Mouse (Mus musculus): Measurements from ENCODE around the gene Gm4756. TPM values are rescaled to one million over a fixed set of nuclear protein-coding genes. Genes with fewer than 3 reads are reported as not detected.
"Not testable (repeated sequence)": the region's sequence is repeated elsewhere in the genome, so short reads cannot be mapped to it uniquely, and the experiment has no call there.

The Gm4756 gene
- 5.1 and 10.6 TPM in 2 replicates for polyA plus RNA-seq (2011; ENCODE audit: insufficient read depth, insufficient read length, low read depth, missing spikeins)

- peak within 1 kb of the TSS; percentile 65 for H3K9ac ChIP-seq (ENCODE audit: low read depth, poor library complexity, severe bottlenecking)
- H3K4me3 ChIP-seq (ENCODE audit: low read depth, low read length), result peak within 1 kb of the TSS; percentile 19; the same call in 1 of the 2 replicates
- H3K4me1 ChIP-seq (ENCODE audit: control insufficient read depth, insufficient read depth, low read length), result peaks cover 2% of the 10 kb centered on the region
- peaks cover 34% of the 10 kb centered on the region for H3K9me3 ChIP-seq (replicated peaks; ENCODE audit: control insufficient read depth, insufficient read depth, low read length, poor library complexity, severe bottlenecking)
- peak within 1 kb of the TSS; percentile 100 for H3K27ac ChIP-seq (ENCODE audit: insufficient read depth, low read length)
- H3K36me3 ChIP-seq (ENCODE audit: control insufficient read depth, insufficient read depth, low read length, poor library complexity, severe bottlenecking), result peaks cover 17% of the 10 kb centered on the region; the same call in 1 of the 2 replicates
- H3K27me3 ChIP-seq (ENCODE audit: control insufficient read depth, insufficient read depth, low read length, poor library complexity, severe bottlenecking), result no peaks in the 10 kb centered on the region
- TF ChIP-seq EP300 (IDR thresholded peaks at IDR 0.05; ENCODE audit: insufficient read depth, low read depth, low read length) (peak; percentile 98), CTCF (IDR thresholded peaks at IDR 0.05; ENCODE audit: low read depth, low read length) (no peak)
Observed at GRCm38 (mm10) chr12:72649611-72650330, at the start of gene Gm4756. Gm4756 (minus strand) TSS chr12:72649661.

GRCm38 (mm10) chr12:72694901-72695463 lies 45.5 kb upstream of the Gm4756 start:
- Histone ChIP-seq H3K9ac (ENCODE audit: low read depth, poor library complexity, severe bottlenecking) (no peak overlapping the region), H3K4me3 (ENCODE audit: low read depth, low read length) (no peak overlapping the region), H3K27ac (ENCODE audit: insufficient read depth, low read length) (no peak overlapping the region), H3K27me3 (ENCODE audit: control insufficient read depth, insufficient read depth, low read length, poor library complexity, severe bottlenecking) (no peaks in the 10 kb centered on the region), H3K36me3 (ENCODE audit: control insufficient read depth, insufficient read depth, low read length, poor library complexity, severe bottlenecking) (no peaks in the 10 kb centered on the region), H3K9me3 (replicated peaks; ENCODE audit: control insufficient read depth, insufficient read depth, low read length, poor library complexity, severe bottlenecking) (no peaks in the 10 kb centered on the region), H3K4me1 (ENCODE audit: control insufficient read depth, insufficient read depth, low read length) (peaks cover 2% of the 10 kb centered on the region)
- TF ChIP-seq CTCF (IDR thresholded peaks at IDR 0.05; ENCODE audit: low read depth, low read length), result peak; percentile 41
- TF ChIP-seq POLR2A (IDR thresholded peaks at IDR 0.05; ENCODE audit: insufficient read depth, low read length), result no peak

- TF ChIP-seq POLR2A (IDR thresholded peaks at IDR 0.05; ENCODE audit: insufficient read depth, low read length) (no peak), CTCF (IDR thresholded peaks at IDR 0.05; ENCODE audit: low read depth, low read length) (no peak), EP300 (IDR thresholded peaks at IDR 0.05; ENCODE audit: insufficient read depth, low read depth, low read length) (no peak)
- H3K36me3 ChIP-seq (ENCODE audit: control insufficient read depth, insufficient read depth, low read length, poor library complexity, severe bottlenecking), result no peaks in the 10 kb centered on the region
- no peaks in the 10 kb centered on the region for H3K9me3 ChIP-seq (replicated peaks; ENCODE audit: control insufficient read depth, insufficient read depth, low read length, poor library complexity, severe bottlenecking)
- H3K4me3 ChIP-seq (ENCODE audit: low read depth, low read length), result peak overlapping the region; percentile 13; the same call in 1 of the 2 replicates
- peak overlapping the region; percentile 36 for H3K9ac ChIP-seq (ENCODE audit: low read depth, poor library complexity, severe bottlenecking)
- H3K27me3 ChIP-seq (ENCODE audit: control insufficient read depth, insufficient read depth, low read length, poor library complexity, severe bottlenecking), result no peaks in the 10 kb centered on the region
- H3K4me1 ChIP-seq (ENCODE audit: control insufficient read depth, insufficient read depth, low read length), result peaks cover 2% of the 10 kb centered on the region
- H3K27ac ChIP-seq (ENCODE audit: insufficient read depth, low read length), result no peak overlapping the region
Observed at GRCm38 (mm10) chr12:72694438-72694837, 45.0 kb upstream of the Gm4756 start.

- peaks cover 2% of the 10 kb centered on the region for H3K4me1 ChIP-seq (ENCODE audit: control insufficient read depth, insufficient read depth, low read length)
- TF ChIP-seq EP300 (IDR thresholded peaks at IDR 0.05; ENCODE audit: insufficient read depth, low read depth, low read length), result no peak
- TF ChIP-seq CTCF (IDR thresholded peaks at IDR 0.05; ENCODE audit: low read depth, low read length), result no peak
- no peak for TF ChIP-seq POLR2A (IDR thresholded peaks at IDR 0.05; ENCODE audit: insufficient read depth, low read length)
- H3K9me3 ChIP-seq (replicated peaks; ENCODE audit: control insufficient read depth, insufficient read depth, low read length, poor library complexity, severe bottlenecking), result no peaks in the 10 kb centered on the region
- H3K4me3 ChIP-seq (ENCODE audit: low read depth, low read length), result no peak overlapping the region
- peak overlapping the region; percentile 20; the same call in 1 of the 2 replicates for H3K27ac ChIP-seq (ENCODE audit: insufficient read depth, low read length)
- H3K27me3 ChIP-seq (ENCODE audit: control insufficient read depth, insufficient read depth, low read length, poor library complexity, severe bottlenecking), result no peaks in the 10 kb centered on the region
- H3K36me3 ChIP-seq (ENCODE audit: control insufficient read depth, insufficient read depth, low read length, poor library complexity, severe bottlenecking), result no peaks in the 10 kb centered on the region
- peak overlapping the region; percentile 36 for H3K9ac ChIP-seq (ENCODE audit: low read depth, poor library complexity, severe bottlenecking)
Observed at GRCm38 (mm10) chr12:72693895-72694294, 44.4 kb upstream of the Gm4756 start.

GRCm38 (mm10) chr12:72688281-72688680 lies 38.8 kb upstream of the Gm4756 start:
- TF ChIP-seq EP300 (IDR thresholded peaks at IDR 0.05; ENCODE audit: insufficient read depth, low read depth, low read length), result peak; percentile 97
- H3K4me3 ChIP-seq (ENCODE audit: low read depth, low read length); H3K27me3 ChIP-seq (ENCODE audit: control insufficient read depth, insufficient read depth, low read length, poor library complexity, severe bottlenecking); H3K36me3 ChIP-seq (ENCODE audit: control insufficient read depth, insufficient read depth, low read length, poor library complexity, severe bottlenecking); H3K4me1 ChIP-seq (ENCODE audit: control insufficient read depth, insufficient read depth, low read length); H3K9me3 ChIP-seq (replicated peaks; ENCODE audit: control insufficient read depth, insufficient read depth, low read length, poor library complexity, severe bottlenecking): not testable (repeated sequence)
- Histone ChIP-seq H3K9ac (ENCODE audit: low read depth, poor library complexity, severe bottlenecking) (peak overlapping the region; percentile 59), H3K27ac (ENCODE audit: insufficient read depth, low read length) (peak overlapping the region; percentile 100)

GRCm38 (mm10) chr12:72687741-72688140 lies 38.3 kb upstream of the Gm4756 start:
- 0 out of 2 replicates have a peak overlapping the region, but pooled peaks have one; percentile 4 for H3K4me3 ChIP-seq (ENCODE audit: low read depth, low read length)
- not testable (repeated sequence) for H3K9me3 ChIP-seq (replicated peaks; ENCODE audit: control insufficient read depth, insufficient read depth, low read length, poor library complexity, severe bottlenecking); H3K4me1 ChIP-seq (ENCODE audit: control insufficient read depth, insufficient read depth, low read length); H3K36me3 ChIP-seq (ENCODE audit: control insufficient read depth, insufficient read depth, low read length, poor library complexity, severe bottlenecking); H3K27me3 ChIP-seq (ENCODE audit: control insufficient read depth, insufficient read depth, low read length, poor library complexity, severe bottlenecking)
- peak; percentile 99 for TF ChIP-seq EP300 (IDR thresholded peaks at IDR 0.05; ENCODE audit: insufficient read depth, low read depth, low read length)
- H3K27ac ChIP-seq (ENCODE audit: insufficient read depth, low read length), result peak overlapping the region; percentile 100
- peak overlapping the region; percentile 66; the same call in 1 of the 2 replicates for H3K9ac ChIP-seq (ENCODE audit: low read depth, poor library complexity, severe bottlenecking)

GRCm38 (mm10) chr12:72686566-72686965 lies 37.1 kb upstream of the Gm4756 start:
- not testable (repeated sequence) for H3K36me3 ChIP-seq (ENCODE audit: control insufficient read depth, insufficient read depth, low read length, poor library complexity, severe bottlenecking); H3K4me3 ChIP-seq (ENCODE audit: low read depth, low read length); H3K27me3 ChIP-seq (ENCODE audit: control insufficient read depth, insufficient read depth, low read length, poor library complexity, severe bottlenecking)

More at GRCm38 (mm10) chr12:72686566-72686965, 37.1 kb upstream of the Gm4756 start:
- peaks cover 18% of the 10 kb centered on the region for H3K9me3 ChIP-seq (replicated peaks; ENCODE audit: control insufficient read depth, insufficient read depth, low read length, poor library complexity, severe bottlenecking)
- H3K4me1 ChIP-seq (ENCODE audit: control insufficient read depth, insufficient read depth, low read length), result not testable (repeated sequence)
- H3K27ac ChIP-seq (ENCODE audit: insufficient read depth, low read length), result peak overlapping the region; percentile 85
- H3K9ac ChIP-seq (ENCODE audit: low read depth, poor library complexity, severe bottlenecking), result peak overlapping the region; percentile 48

Data from ES-Bruce4 (cell line).